Mouse (Mus musculus): ENCODE measurements around the gene Hyal2.
A peak's percentile ranks its signal among the peaks of the same experiment; 100 is the strongest.
"Not testable (repeated sequence)": the region's sequence is repeated elsewhere in the genome, so short reads cannot be mapped to it uniquely, and the experiment has no call there.

Hyal2 gene

DNA sequence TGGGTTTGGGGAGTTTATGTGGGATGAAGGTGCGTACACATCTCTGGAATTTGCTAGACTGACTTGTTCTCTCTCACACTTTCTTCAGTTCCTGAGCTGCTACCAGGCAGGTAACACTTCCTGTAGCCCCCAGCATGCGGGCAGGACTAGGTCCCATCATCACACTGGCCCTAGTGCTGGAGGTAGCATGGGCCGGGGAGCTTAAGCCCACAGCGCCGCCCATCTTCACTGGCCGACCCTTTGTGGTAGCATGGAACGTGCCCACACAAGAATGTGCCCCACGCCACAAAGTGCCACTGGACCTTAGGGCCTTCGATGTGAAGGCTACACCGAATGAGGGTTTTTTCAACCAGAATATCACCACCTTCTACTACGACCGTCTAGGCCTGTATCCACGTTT is 2.3 kb downstream of the Hyal2 start:
- DNase-seq (ENCODE audit: low spot score) = no peak

- no peak for DNase-seq (ENCODE audit: low spot score)
Measured at GRCm38 (mm10) chr9:107570845-107571244, 3.1 kb downstream of the Hyal2 start.

GRCm38 (mm10) chr9:107571534-107572326 is 4.0 kb downstream of the Hyal2 start:
- DNase-seq (ENCODE audit: low spot score) = no peak

- DNase-seq (ENCODE audit: low spot score) = no peak
Measured at GRCm38 (mm10) chr9:107572327-107572662, 4.5 kb downstream of the Hyal2 start.

GRCm38 (mm10) chr9:107573774-107574173 is 6.0 kb downstream of the Hyal2 start:
- not testable (repeated sequence) for DNase-seq (ENCODE audit: low spot score)

- DNase-seq (ENCODE audit: low spot score) = peak; percentile 78
Measured at GRCm38 (mm10) chr9:107575579-107576356, 8.0 kb downstream of the Hyal2 start.

DNA sequence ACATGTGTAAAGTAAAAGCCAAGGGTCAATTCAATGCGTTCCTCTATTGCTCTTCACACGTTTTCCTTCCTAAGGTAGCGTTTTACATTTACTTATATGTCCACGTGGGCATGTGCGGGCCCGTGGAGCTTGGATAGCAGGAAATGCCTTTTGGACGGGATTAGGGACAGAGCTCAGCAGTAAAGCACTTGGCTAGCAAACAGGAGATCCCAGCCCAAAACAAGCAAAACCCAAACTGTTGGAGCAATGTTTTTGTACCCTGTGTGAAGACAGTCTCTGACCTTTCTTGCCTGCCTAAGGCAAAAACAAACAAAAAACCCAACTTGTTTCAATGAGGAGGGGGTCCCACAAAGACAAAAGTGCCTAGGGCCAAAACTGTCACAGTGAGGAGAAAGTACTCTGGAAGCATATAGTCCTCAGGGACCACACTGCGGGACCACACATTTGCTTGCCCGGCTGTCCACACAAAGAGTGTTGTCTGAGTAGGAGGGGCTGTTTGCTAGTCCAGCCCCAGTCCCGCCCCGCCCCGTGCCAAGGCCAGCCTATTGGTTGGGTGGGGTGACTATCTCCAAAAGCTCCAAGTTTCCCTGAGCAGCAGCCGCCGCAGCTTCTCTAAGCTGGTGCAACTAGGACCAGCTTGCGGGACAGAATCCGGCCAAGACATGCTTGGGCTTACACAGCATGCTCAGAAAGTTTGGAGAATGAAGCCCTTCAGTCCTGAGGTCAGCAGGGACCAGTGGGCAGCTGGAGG is 8.8 kb downstream of the Hyal2 start, which contains the start of gene Hyal1:
Hyal1 (plus strand) TSS at position 571 of the 751 bp plus-strand sequence.
- DNase-seq (ENCODE audit: low spot score) = peak; percentile 89

GRCm38 (mm10) chr9:107577871-107578270 is 10.1 kb downstream of the Hyal2 start:
- DNase-seq (ENCODE audit: low spot score) = no peak

DNA sequence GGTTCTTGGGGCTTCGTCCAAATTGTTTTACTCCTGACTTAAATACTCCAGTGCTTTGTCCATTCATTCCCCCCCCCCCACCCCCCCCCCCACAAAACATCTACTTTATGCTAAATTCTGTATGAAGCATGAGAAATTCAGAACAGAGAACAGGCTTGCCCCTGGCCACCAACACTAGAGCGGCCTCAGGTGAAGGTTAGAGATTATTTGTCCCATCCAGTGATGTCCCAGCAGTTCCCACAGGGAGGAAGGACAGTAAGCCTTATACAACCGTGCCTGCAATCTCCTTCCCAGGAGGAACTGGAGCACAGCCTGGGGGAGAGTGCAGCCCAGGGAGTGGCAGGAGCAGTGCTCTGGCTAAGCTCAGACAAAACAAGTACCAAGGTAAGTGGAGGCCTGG is 10.8 kb downstream of the Hyal2 start, which contains the start of gene Naa80:
Naa80 (plus strand) TSS at position 301 of the 400 bp plus-strand sequence.
- DNase-seq (ENCODE audit: low spot score) = no peak

GRCm38 (mm10) chr9:107579023-107579900 is 11.5 kb downstream of the Hyal2 start:
- DNase-seq (ENCODE audit: low spot score) = no peak

- DNase-seq (ENCODE audit: low spot score) = peak; percentile 89
Measured at GRCm38 (mm10) chr9:107580501-107581317, 13.0 kb downstream of the Hyal2 start, which contains the start of gene Hyal3. Gene Hyal3 (plus strand): TSS chr9:107580818.

DNA sequence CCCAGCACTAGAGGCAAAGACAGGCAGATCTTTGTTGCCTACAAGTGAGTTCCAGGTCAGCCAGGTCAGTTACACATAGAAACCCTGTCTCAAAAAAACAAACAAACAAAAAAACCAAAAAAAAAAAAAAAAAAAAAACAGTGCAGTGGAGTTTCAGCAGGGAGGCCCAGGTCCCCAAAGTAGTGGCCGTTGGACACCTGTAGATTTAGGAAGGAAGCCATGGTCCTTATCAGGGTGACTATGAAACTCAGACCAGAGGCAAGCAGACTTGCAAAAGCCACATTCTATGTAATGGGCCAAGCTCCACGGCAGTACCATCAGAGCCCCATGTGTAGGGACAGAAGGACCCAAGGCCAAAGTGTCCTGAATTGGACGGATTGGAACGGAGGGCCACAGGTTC is 13.8 kb downstream of the Hyal2 start:
- DNase-seq (ENCODE audit: low spot score) = no peak

GRCm38 (mm10) chr9:107582509-107583062 is 14.8 kb downstream of the Hyal2 start:
- DNase-seq (ENCODE audit: low spot score) = no peak

DNA sequence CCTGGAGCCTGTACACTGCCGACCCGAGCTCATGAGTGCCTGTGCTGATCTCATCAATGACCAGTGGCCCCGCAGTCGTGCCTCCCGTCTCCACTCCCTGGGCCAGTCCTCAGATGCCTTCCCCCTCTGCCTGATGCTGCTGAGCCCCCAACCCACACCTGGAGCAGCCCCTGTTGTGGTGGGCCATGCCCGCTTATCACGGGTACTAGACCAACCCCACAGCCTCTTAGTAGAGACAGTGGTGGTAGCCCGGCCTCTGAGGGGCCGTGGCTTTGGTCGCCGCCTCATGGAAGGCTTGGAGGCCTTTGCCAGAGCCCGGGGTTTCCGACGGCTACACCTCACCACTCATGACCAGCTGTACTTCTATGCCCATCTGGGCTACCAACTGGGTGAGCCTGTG is 15.4 kb downstream of the Hyal2 start:
- no peak for DNase-seq (ENCODE audit: low spot score)

DNA sequence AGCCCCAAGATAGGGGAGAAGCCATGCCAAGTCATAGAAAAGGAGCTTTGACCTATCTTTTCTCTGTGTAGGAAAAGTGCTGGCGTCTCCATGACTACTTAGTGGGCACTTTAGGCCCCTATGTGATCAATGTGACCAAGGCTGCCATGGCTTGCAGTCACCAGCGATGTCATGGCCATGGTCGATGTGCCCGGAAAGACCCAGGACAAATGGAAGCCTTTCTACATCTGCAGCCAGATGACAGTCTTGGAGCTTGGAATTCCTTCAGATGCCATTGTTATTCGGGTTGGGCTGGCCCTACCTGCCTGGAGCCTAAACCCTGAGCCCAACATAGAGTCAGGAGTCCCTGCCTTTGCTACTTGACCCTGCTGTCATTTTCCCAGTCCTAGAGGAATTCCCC is 18.8 kb downstream of the Hyal2 start:
- no peak for DNase-seq (ENCODE audit: low spot score)

- peak; percentile 99 for DNase-seq (ENCODE audit: low spot score)
Measured at GRCm38 (mm10) chr9:107586974-107587832, 19.5 kb downstream of the Hyal2 start, which contains the start of gene Ifrd2. Gene Ifrd2 (plus strand): TSS chr9:107587642.

- peak; percentile 57 for DNase-seq (ENCODE audit: low spot score)
Measured at GRCm38 (mm10) chr9:107587833-107588639, 20.3 kb downstream of the Hyal2 start.

Data from yolk sac, embryonic 10.5 days (tissue).